Mouse (Mus musculus) gastrocnemius, adult 18-20 months (tissue): Measurements from ENCODE around the gene Iba57. TPM values are rescaled to one million over a fixed set of nuclear protein-coding genes. Genes with fewer than 3 reads are reported as not detected.
"Not testable (repeated sequence)": the region's sequence is repeated elsewhere in the genome, so short reads cannot be mapped to it uniquely, and the experiment has no call there.

Source experiments
- DNase-seq: peaks from one replicate; pipeline ENCODE4 v3.0.0; 2021; ENCODE audit warnings: low spot score
- long read RNA-seq, 2 experiments: library from polyadenylated mRNA; stranded (forward); transcript quantifications; one replicate each; pipeline ENCODE4 v2.0.0; 2021
- total RNA-seq, 2 experiments: library from RNA; stranded (reverse); gene quantifications; 2 replicates each; pipeline ENCODE4 v1.2.3; 2021

Iba57 gene
- 1 to 10 TPM; 6.9 to 7.2 TPM for total RNA-seq
- long read RNA-seq, experiment 1, partial matches to known transcripts, result 2 of 3 reads
- long read RNA-seq, experiment 1, other reads (novel, unspliced or antisense), result 1 of 3 reads
- long read RNA-seq, experiment 2, full-length matches to known transcripts, result 1 of 3 reads
- long read RNA-seq, experiment 2, partial matches to known transcripts, result 0 of 3 reads
- long read RNA-seq, experiment 2, other reads (novel, unspliced or antisense), result 2 of 3 reads

DNA sequence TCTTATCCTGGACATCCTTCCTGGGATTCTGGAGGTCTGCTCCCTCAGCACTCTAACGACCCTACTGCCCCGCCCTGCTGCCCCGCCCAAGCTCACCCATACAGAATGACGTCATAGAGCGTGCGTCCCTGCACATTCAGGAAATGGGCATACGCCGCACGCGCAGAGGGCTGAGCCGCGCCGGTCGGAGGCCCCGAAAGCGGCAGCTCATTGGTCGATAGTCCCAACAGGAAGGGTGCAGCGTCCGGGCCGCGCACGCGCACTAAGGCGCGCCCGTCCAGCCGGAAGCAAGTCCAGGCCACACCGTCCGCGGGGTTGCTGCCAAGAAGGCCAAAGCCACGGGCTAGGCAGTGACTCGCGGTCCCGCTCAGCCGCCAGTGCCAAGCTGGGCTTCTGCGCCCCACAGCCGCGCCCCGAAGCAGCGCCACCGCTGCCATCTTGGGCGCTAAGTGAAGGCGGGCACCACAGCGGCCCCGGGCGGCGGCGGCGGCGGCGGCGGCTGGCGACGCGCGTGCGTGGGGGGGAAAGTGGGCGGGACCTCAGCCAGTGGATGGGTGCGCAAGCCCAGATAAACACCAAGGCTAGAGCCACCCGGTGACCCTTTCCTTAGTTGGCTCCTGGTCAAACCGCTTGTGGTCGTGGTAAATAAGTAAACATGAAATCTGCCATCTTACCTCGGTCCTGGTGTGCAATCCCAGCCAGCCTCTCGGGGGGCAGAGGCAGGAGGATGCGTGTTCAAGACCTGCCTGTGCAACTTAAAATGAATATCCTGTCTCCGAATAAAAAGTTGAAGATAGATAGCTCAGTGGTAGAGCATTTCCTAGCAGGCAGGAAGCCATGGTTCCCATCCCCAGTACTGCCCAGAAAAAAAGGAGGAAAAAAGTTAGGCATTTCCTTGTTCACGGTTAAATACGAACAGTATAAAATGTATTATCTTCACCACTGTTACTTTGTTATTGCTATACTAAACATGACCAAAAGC is at the start of gene Iba57:
Iba57 (minus strand) TSS at position 485 of the 982 bp plus-strand sequence.
- peak; percentile 98 for DNase-seq

DNA sequence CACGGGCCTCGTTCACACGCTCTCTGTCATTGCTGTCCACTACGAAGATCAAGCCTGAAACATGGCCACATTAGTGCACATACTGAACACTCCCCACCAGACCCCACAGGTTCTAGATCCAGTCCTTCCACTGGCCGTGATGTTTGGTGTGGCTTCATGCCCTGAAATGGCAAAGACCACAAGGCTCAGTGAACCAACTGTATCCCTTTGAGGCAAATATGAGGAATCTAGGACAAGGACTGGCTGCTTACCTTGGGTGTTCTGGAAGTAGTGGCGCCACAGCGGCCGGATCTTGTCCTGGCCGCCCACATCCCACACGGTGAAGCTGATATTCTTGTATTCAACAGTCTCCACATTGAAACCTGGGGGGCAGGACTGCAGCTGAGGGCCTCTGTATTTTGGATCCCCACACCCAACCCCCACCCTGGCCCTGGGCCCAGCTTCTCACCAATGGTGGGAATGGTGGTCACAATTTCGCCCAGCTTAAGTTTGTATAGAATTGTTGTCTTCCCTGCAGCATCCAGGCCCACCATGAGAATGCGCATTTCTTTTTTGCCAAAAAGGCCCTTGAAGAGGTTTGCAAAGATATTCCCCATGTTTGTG is 49.5 kb upstream of the Iba57 start:
- DNase-seq, result no peak

DNA sequence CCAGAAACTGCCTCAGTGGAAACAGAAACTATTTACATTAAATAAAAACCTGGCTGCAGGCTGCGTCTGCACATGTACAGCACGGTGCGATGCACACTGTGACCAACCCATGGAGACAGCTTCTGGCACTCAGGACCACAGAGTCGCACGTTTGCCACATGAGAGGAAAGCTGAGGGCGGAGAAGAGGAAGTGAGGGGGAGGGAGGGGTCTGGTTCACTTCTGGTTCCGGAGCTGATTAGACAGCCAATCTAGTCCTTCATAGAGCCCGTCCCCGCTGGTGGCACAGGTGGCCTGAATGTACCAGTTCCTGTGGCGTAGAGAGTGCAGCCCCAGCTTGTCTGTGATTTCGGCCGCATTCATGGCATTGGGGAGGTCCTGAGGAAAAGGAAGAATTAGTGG is 48.8 kb upstream of the Iba57 start:
- not testable (repeated sequence) for DNase-seq

DNA sequence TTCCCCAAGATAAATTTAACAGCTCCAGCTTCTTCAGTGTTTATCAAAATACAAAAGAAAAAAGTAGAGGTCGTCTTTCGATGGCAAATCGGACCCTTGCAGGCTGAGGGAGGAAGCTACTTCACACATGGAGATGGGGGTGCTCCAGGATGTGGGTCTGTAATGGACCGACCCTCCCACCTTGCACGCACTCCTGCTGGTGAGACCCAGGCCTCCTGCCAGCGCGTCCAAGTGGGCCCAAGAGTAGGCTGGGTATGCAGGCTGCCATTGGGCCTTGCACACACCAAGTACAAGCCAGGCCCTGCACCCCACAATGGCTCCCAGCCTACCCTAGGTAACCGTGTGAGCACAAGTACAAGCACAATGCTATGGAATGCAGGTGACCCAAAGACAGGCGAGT is 48.0 kb upstream of the Iba57 start:
- not testable (repeated sequence) for DNase-seq

DNA sequence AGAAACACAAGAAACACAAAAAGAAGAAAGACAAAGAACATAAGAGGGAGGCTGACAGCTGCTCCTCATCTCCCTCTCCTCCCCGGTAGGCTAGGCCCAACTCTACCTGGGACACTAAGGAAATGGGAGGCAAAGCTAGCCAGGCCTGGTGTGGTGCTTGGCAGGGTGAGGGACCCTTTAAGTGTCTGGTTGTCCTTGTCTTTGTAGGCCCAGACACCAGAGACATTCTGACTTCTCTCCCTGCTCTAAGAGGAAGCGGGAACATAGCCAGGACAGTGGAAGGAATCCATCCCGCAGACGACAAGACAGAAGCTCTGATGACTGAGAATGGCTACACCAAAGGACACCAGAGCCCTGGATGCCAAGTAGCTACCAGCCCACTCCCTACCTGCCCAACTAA is 46.5 kb upstream of the Iba57 start:
- no peak for DNase-seq

DNA sequence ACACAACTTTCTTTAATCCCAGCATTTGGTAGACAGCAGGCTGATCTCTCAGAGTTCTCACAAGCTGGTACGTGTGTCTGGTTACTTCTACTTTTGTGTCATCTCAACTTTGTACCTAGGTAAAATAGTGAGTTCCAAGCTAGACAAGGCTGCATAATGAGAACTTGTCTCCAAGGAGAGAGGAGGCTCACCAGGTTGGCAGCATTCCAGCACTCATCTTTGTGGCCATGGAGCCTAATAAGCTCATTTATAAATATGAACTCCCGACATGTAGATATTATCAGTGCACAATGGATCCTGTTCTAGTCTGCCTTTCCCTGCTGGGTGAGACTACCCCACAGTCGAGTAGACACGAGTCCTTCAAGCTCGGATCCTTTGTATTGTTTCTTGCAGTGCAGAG is 46.0 kb upstream of the Iba57 start:
- DNase-seq, result no peak

DNA sequence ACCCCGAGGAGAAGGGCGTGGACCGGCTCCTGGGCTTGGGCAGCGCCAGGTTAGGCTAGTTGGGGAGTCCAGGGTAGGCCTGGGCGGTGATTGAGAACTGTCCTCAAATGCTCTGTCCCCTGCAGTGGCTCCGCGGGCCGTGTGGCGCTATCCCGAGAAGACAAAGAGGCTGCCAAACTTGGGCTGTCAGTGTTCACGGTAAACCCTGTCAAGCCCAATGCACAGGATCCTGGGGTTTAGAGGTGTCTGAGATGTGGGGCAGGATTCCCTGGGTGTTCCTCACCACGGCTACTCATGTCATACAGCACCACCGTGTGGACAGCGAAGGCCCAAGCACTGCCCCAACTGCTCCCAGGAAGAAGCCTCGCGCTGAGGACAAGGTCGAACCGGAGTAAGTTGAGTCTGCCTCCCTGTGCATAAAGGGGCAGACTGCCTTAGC is 45.5 kb upstream of the Iba57 start:
- DNase-seq, result peak; percentile 50

DNA sequence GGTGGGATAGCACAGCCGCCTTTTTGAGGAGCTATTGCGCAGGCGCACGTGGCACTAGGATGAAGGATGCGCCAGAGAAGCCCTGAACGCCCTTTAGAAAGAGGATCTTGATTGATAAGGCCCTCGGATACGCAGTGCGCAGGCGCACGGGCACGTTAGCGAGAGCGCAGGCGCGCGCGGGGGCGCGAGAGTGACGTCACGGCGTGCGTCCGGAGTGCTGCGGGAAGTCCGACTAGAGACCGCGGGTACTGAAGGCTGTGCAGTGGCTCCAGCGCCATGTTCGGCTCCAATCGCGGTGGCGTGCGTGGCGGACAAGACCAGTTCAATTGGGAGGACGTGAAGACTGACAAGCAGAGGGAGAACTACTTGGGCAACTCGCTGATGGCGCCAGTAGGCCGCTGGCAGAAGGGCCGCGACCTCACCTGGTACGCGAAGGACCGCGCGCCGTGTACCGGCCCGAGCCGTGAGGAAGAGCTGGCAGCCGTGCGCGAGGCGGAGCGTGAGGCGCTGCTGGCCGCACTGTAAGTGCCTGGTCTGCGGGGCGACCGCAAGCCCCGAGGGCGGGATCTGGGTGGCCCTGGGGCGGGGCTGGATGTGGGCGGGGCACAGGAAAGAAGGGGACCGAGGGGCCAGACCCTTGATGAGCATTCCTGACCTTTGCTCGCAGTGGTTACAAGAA is 44.8 kb upstream of the Iba57 start, which contains the start of gene 2310033P09Rik:
2310033P09Rik (plus strand) TSS at position 169 of the 679 bp plus-strand sequence.
- DNase-seq, result peak; percentile 91

DNA sequence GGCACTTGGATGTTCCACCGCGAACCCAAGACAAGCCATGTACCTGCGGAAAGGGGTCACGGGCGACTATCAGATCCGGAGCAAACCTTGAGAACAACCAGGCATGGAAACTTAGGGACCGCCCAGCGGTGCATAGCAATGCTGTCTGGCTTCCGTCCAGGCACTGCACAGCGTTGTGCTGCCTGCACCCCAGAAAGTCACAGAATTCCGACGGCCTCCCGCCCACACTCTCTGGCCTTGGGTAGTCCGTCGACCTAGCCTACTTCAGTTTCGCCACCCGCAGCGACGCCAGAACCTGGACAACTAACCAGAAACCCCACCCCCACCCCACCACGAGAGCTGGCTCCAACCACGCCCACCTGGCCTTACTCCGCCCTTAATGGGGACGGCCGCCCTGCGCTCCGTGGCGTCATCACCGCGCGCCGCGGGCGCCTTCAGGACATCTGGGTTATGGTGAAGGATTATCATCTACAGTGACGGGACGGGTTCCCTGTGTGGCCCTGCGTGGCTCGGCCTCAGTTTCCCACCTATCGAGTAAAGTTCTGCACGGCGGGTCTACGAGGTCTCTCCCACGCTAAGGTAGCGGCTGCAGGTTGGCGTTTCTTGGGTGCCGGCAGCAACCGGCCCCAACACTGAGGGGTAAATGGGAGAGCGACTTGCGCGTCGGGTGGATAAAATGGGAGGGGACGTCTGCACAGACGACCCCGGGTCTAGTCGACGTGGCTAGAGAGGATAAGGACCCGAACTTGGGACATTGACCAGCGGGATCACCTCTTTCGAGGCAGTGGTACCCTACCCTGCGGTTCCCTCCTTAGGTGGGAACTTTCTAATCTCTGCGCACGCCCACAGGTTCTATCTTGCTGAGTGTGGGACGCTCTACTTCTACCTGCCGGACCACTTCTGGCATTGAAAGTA is 38.8 kb upstream of the Iba57 start, which contains the start of gene Mrpl55:
Mrpl55 (plus strand) TSS at position 406 of the 915 bp plus-strand sequence.
- peak; percentile 93 for DNase-seq

DNA sequence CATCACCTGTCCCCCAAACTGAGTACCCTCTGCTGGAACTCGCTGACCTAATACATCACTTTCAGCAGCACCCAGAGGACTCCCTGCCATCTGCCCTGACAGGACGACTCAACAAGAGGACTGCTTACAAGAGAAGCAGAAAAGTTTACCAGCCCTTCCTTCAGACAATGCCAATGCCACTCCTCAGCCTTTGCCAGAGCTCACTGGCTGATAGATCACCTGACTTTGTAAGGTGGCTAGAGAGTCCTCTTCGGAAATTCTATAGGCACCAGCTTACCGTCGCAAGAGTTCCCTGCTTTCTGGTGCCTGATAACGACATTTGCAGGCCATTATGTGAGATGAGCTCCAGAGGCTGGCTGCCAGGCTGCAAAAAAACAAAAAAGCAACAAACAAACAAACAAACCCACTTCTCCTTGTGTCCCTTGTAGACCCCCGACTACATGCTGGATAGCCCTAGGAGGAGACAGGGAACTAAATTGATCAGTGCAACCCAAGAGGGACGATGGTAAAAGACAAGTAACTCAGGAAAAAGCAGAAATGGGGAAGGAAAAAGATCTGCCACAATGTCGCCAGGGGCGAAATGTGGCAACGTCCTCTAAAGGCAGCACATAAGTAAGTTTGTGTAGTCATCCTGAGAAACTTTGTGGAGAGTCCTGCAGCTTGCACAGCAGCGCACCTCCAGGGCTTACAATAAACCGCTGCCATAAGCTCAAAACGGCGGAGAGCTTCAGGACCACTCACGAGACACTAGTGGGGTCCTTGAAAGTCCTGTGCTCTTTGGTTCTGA is 37.9 kb upstream of the Iba57 start:
- DNase-seq, result no peak

DNA sequence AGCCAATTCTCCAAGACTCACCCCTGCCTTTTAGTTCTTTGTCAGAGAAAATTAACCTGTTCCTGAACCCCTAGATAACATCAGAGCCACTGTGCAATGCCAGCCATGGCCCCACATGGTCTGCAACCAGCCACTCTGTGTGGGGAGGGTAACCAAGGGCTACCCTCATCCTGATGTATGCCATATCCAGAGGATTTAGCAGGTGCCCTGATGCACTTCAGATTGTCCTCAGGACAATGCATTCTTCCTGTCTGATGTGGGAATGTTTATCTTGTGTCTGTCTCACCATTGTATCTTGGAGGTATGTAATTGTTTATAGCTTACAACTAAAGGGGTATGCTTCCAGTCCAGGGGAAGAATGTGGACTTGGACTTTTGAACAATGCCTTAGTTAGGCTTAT is 32.7 kb upstream of the Iba57 start:
- no peak for DNase-seq

DNA sequence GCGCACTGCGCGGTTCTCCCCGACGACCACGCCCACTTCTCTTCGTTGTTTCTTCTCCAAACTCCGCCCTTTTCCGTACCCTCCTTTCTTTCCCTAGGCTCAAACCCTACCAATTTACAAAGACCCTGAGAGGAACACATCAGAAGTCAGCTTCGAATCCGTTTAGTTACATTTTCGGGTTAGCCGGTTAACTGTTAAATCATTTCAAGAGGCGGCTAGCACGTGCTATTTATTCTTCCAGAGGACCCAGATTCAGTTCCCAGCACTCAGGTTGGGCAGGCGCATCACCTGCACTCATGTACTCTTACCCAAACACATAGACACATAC is 28.5 kb upstream of the Iba57 start, which contains the start of gene Guk1:
Guk1 (minus strand) TSS at position 154 of the 328 bp plus-strand sequence.
- DNase-seq, result no peak

DNA sequence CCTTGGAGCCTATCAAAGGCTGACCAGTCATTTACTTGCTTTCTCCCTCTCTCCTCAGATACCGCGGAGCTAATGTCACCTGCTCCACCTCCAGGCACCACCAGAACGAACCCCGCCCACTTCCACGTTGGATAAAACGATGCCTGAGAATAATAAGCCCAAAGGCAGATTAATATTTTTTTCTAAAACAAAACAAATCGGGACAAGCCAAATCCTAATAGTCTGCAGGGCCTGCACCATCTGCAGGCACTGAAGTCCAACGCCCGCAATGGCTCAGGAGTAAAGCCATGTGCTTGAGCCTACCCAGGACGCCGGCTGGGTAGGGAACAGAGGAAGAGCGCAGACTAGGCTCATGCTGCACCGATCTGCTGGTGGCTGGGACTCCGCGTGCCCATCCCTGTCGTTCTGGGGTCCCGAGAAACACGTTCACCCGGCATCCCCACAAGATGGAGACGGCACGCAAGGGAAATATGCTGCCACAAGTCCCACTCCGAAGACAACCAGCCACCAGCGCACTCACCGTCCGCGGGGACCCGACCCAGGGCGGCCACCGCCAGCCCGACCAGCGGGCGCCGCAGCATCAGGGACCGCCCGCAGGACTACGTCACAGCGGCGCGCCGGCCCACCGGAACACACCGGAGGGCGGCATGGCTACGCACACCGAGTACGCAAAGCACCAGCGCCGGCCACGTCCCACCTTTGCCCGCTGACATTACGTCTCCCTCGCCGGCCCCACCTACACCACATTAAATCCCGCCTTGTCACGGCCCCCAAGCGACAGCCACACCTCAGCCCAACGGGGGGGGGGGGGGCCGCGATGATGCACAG is 27.9 kb upstream of the Iba57 start:
- peak; percentile 88 for DNase-seq

DNA sequence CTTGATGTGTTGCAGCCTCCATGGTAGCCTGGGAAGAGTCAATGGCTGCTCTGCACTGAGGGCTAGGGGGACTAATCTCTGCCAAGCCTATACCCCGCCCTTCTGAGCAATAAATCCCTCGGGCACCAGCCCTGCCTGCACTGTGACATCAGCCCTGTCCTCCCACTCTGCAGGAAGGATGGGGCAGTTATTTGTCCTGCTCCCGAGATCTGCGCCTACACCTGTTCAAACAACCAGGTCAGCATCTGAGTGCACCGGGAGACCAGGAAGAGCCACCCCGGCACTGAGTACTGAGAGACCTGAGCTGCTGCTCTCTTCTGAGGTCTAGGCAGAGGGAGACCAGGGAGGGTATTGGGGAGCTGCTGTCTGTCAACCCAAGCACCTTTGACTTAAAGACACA is 24.2 kb upstream of the Iba57 start:
- no peak for DNase-seq

DNA sequence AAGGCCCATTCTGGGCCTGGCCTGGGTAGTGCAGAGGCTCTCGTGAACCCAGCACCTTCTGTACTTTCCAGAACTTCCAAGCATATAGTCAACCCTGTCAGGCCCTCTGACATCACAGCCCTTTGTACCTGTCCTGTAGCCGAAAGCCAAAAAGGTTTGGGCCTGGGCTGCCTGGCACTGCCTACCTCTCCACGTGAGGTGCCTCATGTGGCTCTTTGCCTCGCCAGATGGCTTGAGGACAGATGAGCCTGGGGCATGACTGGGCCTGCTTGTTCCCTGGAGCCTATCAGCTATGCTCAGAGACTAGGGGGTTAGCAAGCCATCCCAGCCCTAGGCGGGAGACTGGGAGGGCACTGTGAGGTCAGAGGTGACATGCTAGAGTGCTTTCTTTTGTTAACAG is 22.0 kb upstream of the Iba57 start:
- DNase-seq, result no peak

DNA sequence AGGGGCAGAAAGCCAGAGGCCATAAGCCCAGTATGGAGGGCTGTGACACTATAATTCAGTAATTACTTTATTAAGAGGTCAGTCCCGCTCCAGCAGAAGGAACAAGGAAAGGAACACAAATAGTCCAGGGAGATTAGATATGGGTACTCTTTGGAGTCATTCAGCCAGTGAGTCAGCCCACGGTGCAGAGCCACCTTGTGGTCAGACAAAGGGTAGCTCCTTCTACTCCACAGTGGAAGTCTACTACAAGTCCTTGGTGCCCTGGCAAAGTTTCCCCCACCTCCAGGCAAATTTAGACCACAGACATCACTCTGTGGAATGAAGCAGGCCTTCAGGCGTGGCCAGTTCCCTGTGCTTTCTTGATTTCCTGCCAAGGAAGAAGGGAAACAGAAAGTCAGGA is 20.3 kb upstream of the Iba57 start:
- DNase-seq, result peak; percentile 85

DNA sequence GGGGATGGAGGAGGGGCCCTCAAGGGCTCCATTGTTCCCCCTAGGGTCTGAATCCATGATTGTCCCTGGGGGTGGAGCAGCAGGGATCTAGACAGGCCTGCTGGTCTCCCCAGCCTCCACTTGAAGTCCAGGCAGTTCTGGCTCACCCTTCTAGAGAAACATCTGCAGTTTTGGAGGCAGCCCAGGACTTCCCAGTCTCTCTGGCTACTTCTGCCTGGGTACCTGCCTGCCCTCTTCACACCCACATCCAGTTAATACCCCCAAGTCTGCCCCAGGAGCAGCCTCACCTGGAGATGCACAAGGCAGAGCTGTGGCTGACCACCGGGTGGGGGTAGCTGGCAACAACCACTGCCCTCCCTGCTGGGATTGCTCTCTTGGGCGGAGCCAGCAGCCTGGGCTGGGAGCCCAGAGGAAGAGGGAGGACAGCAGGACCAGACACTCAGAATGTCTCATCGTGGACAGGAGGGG is 19.4 kb upstream of the Iba57 start, which contains the start of gene Gjc2:
Gjc2 (minus strand) TSS at position 350 of the 468 bp plus-strand sequence.
- DNase-seq, result peak; percentile 60

DNA sequence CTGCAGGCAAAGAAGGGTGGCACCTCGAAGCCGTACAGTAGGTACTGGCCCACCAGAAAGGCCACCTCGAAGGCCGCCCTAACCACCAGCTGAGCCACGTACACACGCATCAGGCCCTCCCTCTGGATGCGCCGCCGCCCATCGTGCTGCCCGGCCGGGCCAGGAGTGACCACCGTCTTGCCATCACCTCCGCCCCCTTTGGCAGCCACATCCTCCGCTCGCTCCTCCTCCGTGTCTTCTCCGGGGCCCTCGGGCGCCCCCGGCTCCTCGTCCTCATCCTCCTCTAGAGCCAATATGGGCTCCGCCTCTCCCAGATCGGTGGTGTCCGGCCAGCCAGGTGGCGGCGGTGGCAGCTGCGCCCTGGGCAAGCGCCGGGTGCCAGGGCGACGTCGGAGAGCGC is 13.4 kb upstream of the Iba57 start:
- no peak for DNase-seq
